In the genomic region with DNA sequence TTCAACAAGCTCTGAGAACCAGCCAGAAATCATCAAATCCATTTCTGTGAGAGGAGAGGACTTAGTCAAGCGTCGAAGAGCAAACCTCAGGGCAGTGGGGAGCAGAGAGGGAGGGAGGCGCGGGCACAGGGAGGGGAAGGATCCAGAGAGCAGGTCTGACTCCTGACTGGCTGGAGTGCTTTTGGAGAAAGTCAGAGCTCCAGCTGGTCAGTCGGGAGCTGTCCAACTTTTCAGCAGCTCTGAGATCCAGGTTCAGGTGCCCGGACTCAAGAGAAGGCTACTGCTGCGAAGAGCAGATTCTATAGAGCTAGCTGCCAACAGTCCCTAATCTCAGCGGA, we compare ENCODE assay signal across 8 mouse cellular contexts.
DNase-seq lines count a peak whose midpoint lies in the region; ATAC-seq and TF ChIP-seq lines count a peak whose summit lies in the region.

No protein-coding gene starts in this region.

- peak overlapping the region; percentile 89 for H3K4me2 ChIP-seq in embryonic facial prominence, embryonic 14.5 days (ENCODE audit: low read depth, low read length)
- peak overlapping the region; percentile 92 for H3K4me2 ChIP-seq in midbrain, embryonic 13.5 days (replicated peaks)

- H3K9ac ChIP-seq in MEL (ENCODE audit: control insufficient read depth, low read depth, low read length, poor library complexity, severe bottlenecking) = no peak overlapping the region
- no peak overlapping the region for H3K9ac ChIP-seq in embryonic facial prominence, embryonic 14.5 days (ENCODE audit: low read depth, low read length)
- peak overlapping the region; percentile 79 for H3K9ac ChIP-seq in midbrain, embryonic 13.5 days (replicated peaks)

- no peak overlapping the region for H3K27ac ChIP-seq in MEL (ENCODE audit: control insufficient read depth, low read depth, low read length)
- no peak overlapping the region for H3K27ac ChIP-seq in embryonic facial prominence, embryonic 14.5 days (replicated peaks; ENCODE audit: low read depth, low read length)
- H3K27ac ChIP-seq in limb, embryonic 10.5 days = no peak overlapping the region
- 0 out of 2 replicates have a peak overlapping the region, but pooled peaks have one; percentile 25 for H3K27ac ChIP-seq in midbrain, embryonic 13.5 days

- no peaks in the 10 kb centered on the region for H3K9me3 ChIP-seq in MEL (replicated peaks; ENCODE audit: insufficient read depth, low read length)
- no peaks in the 10 kb centered on the region for H3K9me3 ChIP-seq in embryonic facial prominence, embryonic 14.5 days (ENCODE audit: control insufficient read depth, low read length)
- H3K9me3 ChIP-seq in limb, embryonic 10.5 days (replicated peaks) = no peaks in the 10 kb centered on the region
- H3K9me3 ChIP-seq in midbrain, embryonic 13.5 days = no peaks in the 10 kb centered on the region

- peak; percentile 8 for DNase-seq in adrenal gland, adult 2 months
- DNase-seq in adrenal gland, adult 8-10 months = no peak
- DNase-seq in MEL (ENCODE audit: low read depth, low spot score) = peak; percentile 3
- peak; percentile 83 for DNase-seq in embryonic facial prominence, embryonic 14.5 days (ENCODE audit: low spot score)
- DNase-seq in heart, postnatal 4 days = peak; percentile 73
- DNase-seq in limb, embryonic 10.5 days (ENCODE audit: low spot score) = peak; percentile 85
- no peak for DNase-seq in natural killer cell, adult 2 months (ENCODE audit: low spot score in 2 of 2)

- TF ChIP-seq RAD21 in MEL (IDR thresholded peaks at IDR 0.05; ENCODE audit: low read depth, low read length) = no peak

- TF ChIP-seq CTCF in MEL (IDR thresholded peaks at IDR 0.05 in 2 of 3, conservative IDR thresholded peaks at IDR 0.05 in 1 of 3; ENCODE audit: control insufficient read depth in 1 of 3, insufficient read depth in 1 of 3, low read depth in 2 of 3, low read length in 3 of 3, poor library complexity in 1 of 3, severe bottlenecking in 1 of 3) = no peak

- 2% methylated on average over 8 of the region's 8 CpGs for WGBS in embryonic facial prominence, embryonic 14.5 days
- WGBS in limb, embryonic 10.5 days = under 1% methylated on average over 8 of the region's 8 CpGs
- 0% methylated on average over 8 of the region's 8 CpGs for WGBS in midbrain, embryonic 13.5 days

- ATAC-seq in embryonic facial prominence, embryonic 14.5 days (ENCODE audit: low read depth) = peak; percentile 47; the same call in 1 of the 2 replicates
- ATAC-seq in midbrain, embryonic 13.5 days = peak; percentile 41

- no peak for TF ChIP-seq EP300 in MEL (IDR thresholded peaks at IDR 0.05; ENCODE audit: low read depth in 1 of 2, low read length in 2 of 2)

- H3K27me3 ChIP-seq in MEL (ENCODE audit: control insufficient read depth in 1 of 2, insufficient read depth in 2 of 2, low read length in 2 of 2) = no peaks in the 10 kb centered on the region
- H3K27me3 ChIP-seq in embryonic facial prominence, embryonic 14.5 days (replicated peaks; ENCODE audit: control insufficient read depth, insufficient read depth, low read length) = peaks cover 42% of the 10 kb centered on the region
- H3K27me3 ChIP-seq in limb, embryonic 10.5 days (ENCODE audit: low read depth, poor library complexity, severe bottlenecking) = peaks cover 27% of the 10 kb centered on the region
- H3K27me3 ChIP-seq in midbrain, embryonic 13.5 days = 0 out of 2 replicates have a peak, but pooled peaks cover 8% of the 10 kb centered on the region

- H3K4me3 ChIP-seq in MEL (ENCODE audit: control insufficient read depth in 1 of 2, insufficient read depth in 1 of 2, low read depth in 2 of 2, low read length in 2 of 2) = no peak overlapping the region
- H3K4me3 ChIP-seq in embryonic facial prominence, embryonic 14.5 days (ENCODE audit: low read depth, low read length) = peak overlapping the region; percentile 44
- peak overlapping the region; percentile 68 for H3K4me3 ChIP-seq in limb, embryonic 10.5 days
- peak overlapping the region; percentile 70 for H3K4me3 ChIP-seq in midbrain, embryonic 13.5 days (replicated peaks)

- H3K36me3 ChIP-seq in MEL (ENCODE audit: control insufficient read depth in 1 of 2, insufficient read depth in 2 of 2, low read length in 2 of 2) = no peaks in the 10 kb centered on the region
- H3K36me3 ChIP-seq in embryonic facial prominence, embryonic 14.5 days (ENCODE audit: control insufficient read depth, insufficient read depth, low read length) = no peaks in the 10 kb centered on the region
- H3K36me3 ChIP-seq in limb, embryonic 10.5 days = no peaks in the 10 kb centered on the region
- H3K36me3 ChIP-seq in midbrain, embryonic 13.5 days = no peaks in the 10 kb centered on the region

- H3K79me2 ChIP-seq in MEL (ENCODE audit: control insufficient read depth, insufficient read depth, low read length, poor library complexity) = no peaks in the 10 kb centered on the region

- H3K4me1 ChIP-seq in MEL (ENCODE audit: control insufficient read depth in 1 of 2, insufficient read depth in 2 of 2, low read length in 2 of 2) = no peaks in the 10 kb centered on the region
- H3K4me1 ChIP-seq in embryonic facial prominence, embryonic 14.5 days (ENCODE audit: control insufficient read depth, insufficient read depth, low read length) = peaks cover 11% of the 10 kb centered on the region; the same call in 1 of the 2 replicates
- peaks cover 23% of the 10 kb centered on the region for H3K4me1 ChIP-seq in limb, embryonic 10.5 days
- H3K4me1 ChIP-seq in midbrain, embryonic 13.5 days (replicated peaks) = peaks cover 14% of the 10 kb centered on the region

- no peak for TF ChIP-seq POLR2A in MEL (IDR thresholded peaks at IDR 0.05; ENCODE audit: control insufficient read depth in 1 of 2, insufficient read depth in 1 of 2, low read depth in 1 of 2, low read length in 2 of 2, poor library complexity in 1 of 2)

TF ChIP-seq in MEL, 35 proteins besides CTCF, POLR2A, EP300 and RAD21:
- no peak for TF ChIP-seq ZNF384 (IDR thresholded peaks at IDR 0.05; ENCODE audit: low read depth, low read length)
- TF ChIP-seq MEF2A (IDR thresholded peaks at IDR 0.05; ENCODE audit: extremely low read depth, insufficient replicate concordance, low read depth, low read length, poor library complexity, severe bottlenecking) = no peak
- TF ChIP-seq SMC3 (IDR thresholded peaks at IDR 0.05; ENCODE audit: low read depth, low read length) = no peak
- TF ChIP-seq MXI1 (IDR thresholded peaks at IDR 0.05; ENCODE audit: low read depth, low read length) = no peak
- TF ChIP-seq RCOR1 (IDR thresholded peaks at IDR 0.05; ENCODE audit: low read depth, low read length) = no peak
- no peak for TF ChIP-seq TCF12 (IDR thresholded peaks at IDR 0.05; ENCODE audit: low read depth, low read length)
- no peak for TF ChIP-seq KAT2A (conservative IDR thresholded peaks at IDR 0.05; ENCODE audit: low read depth, low read length)
- TF ChIP-seq GATA1 (IDR thresholded peaks at IDR 0.05; ENCODE audit: low read depth, low read length) = no peak
- TF ChIP-seq BHLHE40 (IDR thresholded peaks at IDR 0.05; ENCODE audit: borderline replicate concordance, low read depth, low read length) = no peak
- no peak for TF ChIP-seq POLR2AphosphoS2 (IDR thresholded peaks at IDR 0.05; ENCODE audit: low read length)
- no peak for TF ChIP-seq CHD2 (IDR thresholded peaks at IDR 0.05; ENCODE audit: low read length)
- no peak for TF ChIP-seq SIN3A (IDR thresholded peaks at IDR 0.05; ENCODE audit: low read length)
- TF ChIP-seq HCFC1 (IDR thresholded peaks at IDR 0.05; ENCODE audit: low read depth, low read length) = no peak
- no peak for TF ChIP-seq MAX (IDR thresholded peaks at IDR 0.05; ENCODE audit: low read length)
- TF ChIP-seq E2F4 (IDR thresholded peaks at IDR 0.05; ENCODE audit: borderline replicate concordance, low read depth, low read length) = no peak
- no peak for TF ChIP-seq NELFE (IDR thresholded peaks at IDR 0.05; ENCODE audit: low read depth, low read length)
- no peak for TF ChIP-seq USF1 (IDR thresholded peaks at IDR 0.05; ENCODE audit: low read depth, low read length)
- TF ChIP-seq NRF1 (IDR thresholded peaks at IDR 0.05; ENCODE audit: insufficient read depth, low read depth, low read length, poor library complexity, severe bottlenecking) = no peak
- TF ChIP-seq TAL1 (IDR thresholded peaks at IDR 0.05; ENCODE audit: low read length) = no peak
- TF ChIP-seq ETS1 (IDR thresholded peaks at IDR 0.05; ENCODE audit: low read depth, low read length) = no peak

Comparison
In these comparisons a context has a peak if more than half of its experiments do, and no peak if none do; other contexts are left out.
1. DNase-seq: peak in adrenal gland, adult 2 months (single experiment), MEL (single experiment), embryonic facial prominence, embryonic 14.5 days (single experiment), heart, postnatal 4 days (single experiment) and limb, embryonic 10.5 days (single experiment); none in adrenal gland, adult 8-10 months (single experiment) and natural killer cell, adult 2 months (0 of 2).
2. H3K4me3 ChIP-seq: peak in embryonic facial prominence, embryonic 14.5 days (single experiment), limb, embryonic 10.5 days (single experiment) and midbrain, embryonic 13.5 days (single experiment); none in MEL (0 of 2).